Mouse (Mus musculus): ENCODE data around the gene B4galnt2. TPM values are rescaled to one million over a fixed set of nuclear protein-coding genes. Genes with fewer than 3 reads are reported as not detected.
A peak's percentile ranks its signal among the peaks of the same experiment; 100 is the strongest.

The B4galnt2 gene
- polyA plus RNA-seq, 1 experiment from 2014 or later, result 0.11 TPM

DNA sequence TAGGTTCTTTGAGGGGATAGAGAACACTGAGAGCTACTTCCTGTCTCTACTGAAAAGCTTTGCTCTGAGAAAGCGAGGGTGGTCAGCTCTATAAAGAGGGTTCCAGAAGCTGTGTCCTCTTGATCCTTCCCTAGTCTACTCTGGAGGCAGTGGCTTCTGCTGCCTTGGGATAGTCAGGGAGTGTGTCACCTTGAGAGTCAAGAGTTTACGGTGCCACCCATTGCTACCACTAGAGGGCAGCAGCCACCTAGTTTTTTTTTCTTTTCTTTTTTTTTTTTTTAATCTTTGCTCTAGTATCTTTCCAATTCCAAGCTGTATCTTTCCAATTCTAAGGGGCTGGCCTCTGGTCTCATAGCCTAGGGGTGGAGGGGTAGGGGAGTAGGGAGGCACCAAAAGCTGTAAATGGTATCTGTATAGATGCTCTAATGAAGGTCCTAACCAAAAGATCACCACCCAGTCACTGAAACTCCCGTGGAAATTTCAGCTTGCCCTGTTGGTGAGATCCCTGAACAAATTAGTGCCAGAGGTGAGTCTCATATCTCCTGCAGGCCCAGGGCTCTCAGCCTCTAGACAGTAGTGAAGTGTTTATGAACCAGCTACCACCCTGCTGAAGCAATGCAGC lies 87.1 kb downstream of the B4galnt2 start:
- H3K27me3 ChIP-seq (ENCODE audit: low read depth, poor library complexity, severe bottlenecking), result peaks cover 98% of the 10 kb centered on the region
- H3K9me3 ChIP-seq (replicated peaks), result no peaks in the 10 kb centered on the region
- H3K27ac ChIP-seq (replicated peaks), result no peak overlapping the region
- H3K36me3 ChIP-seq, result no peaks in the 10 kb centered on the region
- 18% methylated on average over 3 of the region's 3 CpGs for WGBS
- peak; percentile 54 for DNase-seq (ENCODE audit: low spot score)
- no peak overlapping the region for H3K4me3 ChIP-seq
- H3K4me1 ChIP-seq, result peaks cover 49% of the 10 kb centered on the region

DNA sequence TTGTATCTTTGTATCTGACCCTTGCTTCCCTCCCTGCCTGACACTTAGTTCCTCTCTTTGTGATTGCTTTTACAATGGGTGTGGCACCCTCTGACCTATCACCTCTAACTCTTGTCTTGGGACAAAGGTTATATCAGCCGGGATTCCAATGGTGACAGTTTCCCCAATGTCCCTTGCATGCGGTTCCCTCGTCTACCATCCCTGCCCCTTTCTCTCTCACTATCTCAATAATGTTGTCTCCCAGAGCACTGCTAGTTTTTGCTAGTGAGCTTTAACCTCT lies 87.6 kb downstream of the B4galnt2 start:
- H3K27me3 ChIP-seq (ENCODE audit: low read depth, poor library complexity, severe bottlenecking), result peaks cover 98% of the 10 kb centered on the region
- WGBS, result 23% methylated on average over 3 of the region's 3 CpGs
- no peak overlapping the region for H3K27ac ChIP-seq (replicated peaks)
- DNase-seq (ENCODE audit: low spot score), result no peak
- H3K9me3 ChIP-seq (replicated peaks), result no peaks in the 10 kb centered on the region
- no peak overlapping the region for H3K4me3 ChIP-seq
- peaks cover 44% of the 10 kb centered on the region for H3K4me1 ChIP-seq
- no peaks in the 10 kb centered on the region for H3K36me3 ChIP-seq

DNA sequence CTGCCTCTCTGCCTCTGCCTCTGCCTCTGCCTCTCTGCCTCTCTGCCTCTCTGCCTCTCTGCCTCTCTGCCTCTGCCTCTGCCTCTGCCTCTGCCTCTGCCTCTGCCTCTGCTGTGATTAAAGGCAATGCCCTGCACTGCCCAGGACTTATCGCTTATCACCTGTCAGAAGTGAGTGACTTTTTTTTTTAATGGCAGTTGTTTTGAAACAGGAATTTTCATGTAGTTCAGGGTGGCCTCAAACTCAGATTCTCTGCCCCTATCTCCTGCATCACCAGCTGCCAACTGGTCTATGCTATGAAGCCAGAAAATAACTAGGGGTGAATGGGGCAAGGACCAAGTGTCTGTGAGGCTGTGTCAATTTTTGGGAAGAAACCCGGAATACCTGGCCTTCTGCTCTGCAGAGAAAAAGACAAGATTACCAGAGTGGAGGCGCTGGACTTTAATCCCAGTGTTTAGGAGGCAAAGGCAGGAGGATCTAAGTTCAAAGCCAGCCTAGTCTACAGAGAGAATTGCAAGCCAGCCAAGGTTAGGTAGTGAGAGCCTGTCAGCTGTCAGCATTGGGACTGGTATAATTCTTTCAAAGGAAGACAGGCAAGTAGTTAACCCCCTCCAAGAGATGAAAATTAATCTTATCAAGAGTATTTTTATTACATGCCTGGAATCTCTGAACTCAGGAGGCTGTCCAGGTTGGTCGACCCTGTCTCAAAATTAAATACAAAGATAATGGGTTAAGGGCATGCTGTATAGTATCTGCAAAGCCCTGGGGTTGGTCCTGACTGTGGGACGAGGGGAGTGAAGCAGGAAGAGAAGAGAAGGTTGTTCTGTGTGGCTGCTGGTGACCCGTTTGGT lies 88.1 kb downstream of the B4galnt2 start:
- no peaks in the 10 kb centered on the region for H3K36me3 ChIP-seq
- WGBS, result 55% methylated on average over 6 of the region's 6 CpGs
- H3K9me3 ChIP-seq (replicated peaks), result no peaks in the 10 kb centered on the region
- DNase-seq (ENCODE audit: low spot score), result no peak
- H3K27me3 ChIP-seq (ENCODE audit: low read depth, poor library complexity, severe bottlenecking), result peaks cover 98% of the 10 kb centered on the region
- H3K27ac ChIP-seq (replicated peaks), result no peak overlapping the region
- H3K4me3 ChIP-seq, result no peak overlapping the region
- peaks cover 38% of the 10 kb centered on the region for H3K4me1 ChIP-seq

DNA sequence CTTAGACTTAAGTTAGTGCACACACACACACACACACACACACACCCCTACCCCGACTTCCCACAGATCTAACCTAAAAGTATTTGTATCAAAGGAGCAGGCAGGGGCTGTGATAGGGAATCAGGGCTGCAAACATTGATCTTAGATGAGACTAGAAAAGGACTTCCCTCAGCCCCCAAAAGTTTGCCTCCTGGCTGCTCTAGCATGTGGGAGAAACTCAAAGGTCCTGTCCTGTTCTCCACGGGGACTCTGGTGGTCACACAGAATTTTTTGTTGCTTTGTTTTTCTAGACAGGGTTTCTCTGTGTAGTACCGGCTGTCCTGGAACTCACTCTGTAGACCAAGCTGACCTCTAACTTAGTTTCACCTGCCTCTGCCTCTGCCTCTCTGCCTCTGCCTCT lies 89.1 kb downstream of the B4galnt2 start:
- H3K9me3 ChIP-seq (replicated peaks), result no peaks in the 10 kb centered on the region
- peaks cover 29% of the 10 kb centered on the region for H3K4me1 ChIP-seq
- DNase-seq (ENCODE audit: low spot score), result no peak
- peaks cover 95% of the 10 kb centered on the region for H3K27me3 ChIP-seq (ENCODE audit: low read depth, poor library complexity, severe bottlenecking)
- no peak overlapping the region for H3K4me3 ChIP-seq
- 67% methylated on average over 3 of the region's 3 CpGs for WGBS
- H3K36me3 ChIP-seq, result no peaks in the 10 kb centered on the region
- H3K27ac ChIP-seq (replicated peaks), result no peak overlapping the region

DNA sequence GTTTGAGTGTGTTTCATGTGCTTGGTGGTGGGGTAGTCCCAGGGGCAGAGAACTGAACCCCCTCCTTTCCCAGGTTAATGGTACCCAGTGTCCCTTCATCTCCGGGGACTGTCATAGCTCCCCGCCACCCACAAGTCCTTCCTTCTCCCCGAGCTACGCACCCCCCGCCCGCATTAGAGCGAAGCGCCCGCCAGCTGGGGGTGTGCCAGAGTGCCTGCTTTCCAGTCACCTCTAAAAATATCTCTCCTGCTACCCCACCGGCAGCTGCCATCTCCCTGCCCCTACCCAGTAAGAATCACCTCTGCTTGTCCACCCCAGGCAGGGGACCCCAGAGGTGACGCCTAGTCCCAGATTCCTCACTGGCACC lies 89.8 kb downstream of the B4galnt2 start:
- Histone ChIP-seq H3K9me3 (replicated peaks) (no peaks in the 10 kb centered on the region), H3K4me1 (peaks cover 22% of the 10 kb centered on the region), H3K27ac (replicated peaks) (peak overlapping the region; percentile 85), H3K27me3 (ENCODE audit: low read depth, poor library complexity, severe bottlenecking) (peaks cover 87% of the 10 kb centered on the region), H3K4me3 (peak overlapping the region; percentile 68), H3K36me3 (no peaks in the 10 kb centered on the region)
- no peak for DNase-seq (ENCODE audit: low spot score)
- under 1% methylated on average over 11 of the region's 11 CpGs for WGBS

DNA sequence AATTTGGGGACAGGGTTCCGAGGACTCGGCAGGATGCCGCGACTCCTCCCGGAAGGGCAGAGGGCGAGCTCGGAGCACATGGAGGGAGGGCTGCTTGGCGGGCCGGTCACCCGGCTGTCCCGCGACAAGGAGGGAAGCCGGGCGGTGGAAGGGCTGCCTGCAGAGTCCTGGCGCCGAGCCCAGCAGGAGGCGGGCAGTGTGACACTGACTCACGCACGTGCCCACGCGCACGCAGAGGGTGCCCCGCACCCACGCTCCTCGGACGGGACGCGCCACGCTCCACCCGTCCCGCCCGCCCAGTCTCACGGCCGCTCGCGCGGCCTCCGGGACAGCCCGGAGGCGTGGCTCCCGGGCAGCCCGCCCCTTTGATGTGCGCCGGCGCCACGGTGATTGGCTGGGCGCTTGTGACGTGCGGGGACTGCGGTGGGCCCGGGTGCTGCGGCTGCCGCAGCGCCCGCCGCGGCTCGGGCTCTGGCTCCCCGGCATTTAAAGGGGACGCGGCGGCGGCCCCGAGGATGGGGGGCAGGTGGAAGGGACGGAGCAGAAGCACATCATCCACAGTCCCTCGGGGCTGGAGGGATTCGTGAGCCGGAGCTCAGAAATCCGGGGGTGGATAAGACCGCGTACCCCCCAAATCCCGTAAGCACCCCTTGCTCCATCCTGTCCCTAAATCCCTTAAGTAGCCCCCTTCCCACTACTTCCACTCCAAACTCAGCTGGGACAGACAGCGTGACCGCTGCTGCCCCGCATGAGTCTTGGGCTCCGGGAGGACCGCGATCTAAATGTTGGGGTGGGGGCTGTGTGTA lies 90.4 kb downstream of the B4galnt2 start, which contains the start of gene Phospho1:
Gene Phospho1 (plus strand): TSS at position 429 of the 806 bp plus-strand sequence.
- H3K27me3 ChIP-seq (ENCODE audit: low read depth, poor library complexity, severe bottlenecking), result peaks cover 81% of the 10 kb centered on the region
- WGBS, result under 1% methylated on average over 77 of the region's 78 CpGs
- H3K36me3 ChIP-seq, result no peaks in the 10 kb centered on the region
- peak within 1 kb of the TSS; percentile 68 for H3K4me3 ChIP-seq
- peak; percentile 92 for DNase-seq (ENCODE audit: low spot score)
- peaks cover 22% of the 10 kb centered on the region for H3K4me1 ChIP-seq
- peak within 1 kb of the TSS; percentile 85 for H3K27ac ChIP-seq (replicated peaks)
- H3K9me3 ChIP-seq (replicated peaks), result no peaks in the 10 kb centered on the region

DNA sequence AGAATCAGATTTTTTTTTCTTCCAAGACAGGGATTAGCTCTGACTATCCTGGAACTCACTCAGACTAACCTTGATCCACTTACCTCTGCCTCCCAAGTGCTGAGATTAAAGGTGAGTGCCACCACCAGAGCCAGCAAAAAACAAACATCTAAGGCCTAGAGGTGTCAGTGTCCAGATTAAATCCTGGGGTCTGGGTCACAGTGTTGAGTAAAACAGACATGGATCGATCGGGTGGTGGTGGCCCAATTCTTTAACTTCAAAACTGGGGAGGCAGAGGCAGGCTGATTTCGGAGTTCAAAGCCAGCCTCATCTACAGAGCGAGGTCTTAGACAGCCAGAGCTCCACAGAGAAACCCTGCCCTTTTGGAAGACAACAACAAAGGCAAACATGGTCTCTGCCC lies 92.3 kb downstream of the B4galnt2 start:
- Histone ChIP-seq H3K4me3 (no peak overlapping the region), H3K9me3 (replicated peaks) (no peaks in the 10 kb centered on the region), H3K27me3 (ENCODE audit: low read depth, poor library complexity, severe bottlenecking) (peaks cover 63% of the 10 kb centered on the region), H3K36me3 (no peaks in the 10 kb centered on the region), H3K27ac (replicated peaks) (no peak overlapping the region), H3K4me1 (peaks cover 22% of the 10 kb centered on the region)
- 95% methylated on average over 4 of the region's 4 CpGs for WGBS
- DNase-seq (ENCODE audit: low spot score), result no peak

DNA sequence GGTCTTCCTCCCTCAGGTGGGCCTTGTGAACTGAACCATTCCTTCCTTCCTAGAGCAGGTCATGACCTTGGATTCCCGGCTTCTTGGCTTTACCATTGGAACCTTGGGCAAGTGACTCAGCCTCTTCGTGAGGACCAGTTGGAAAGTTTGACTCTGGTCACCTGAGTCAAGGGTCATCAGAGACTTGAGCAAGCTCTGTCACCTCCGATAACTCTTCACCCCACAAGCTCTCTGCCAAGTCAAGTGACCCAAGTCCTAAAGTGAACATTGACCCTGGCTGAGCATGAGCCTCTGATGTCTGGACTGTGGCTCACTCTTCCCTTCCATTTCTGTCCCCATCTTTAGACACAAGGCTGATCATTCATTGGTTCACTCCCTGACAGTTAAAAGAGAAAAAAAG lies 93.2 kb downstream of the B4galnt2 start:
- no peak overlapping the region for H3K4me3 ChIP-seq
- H3K27ac ChIP-seq (replicated peaks), result no peak overlapping the region
- no peak for DNase-seq (ENCODE audit: low spot score)
- peaks cover 22% of the 10 kb centered on the region for H3K4me1 ChIP-seq
- no peaks in the 10 kb centered on the region for H3K36me3 ChIP-seq
- WGBS, result 89% methylated on average over 3 of the region's 3 CpGs
- H3K9me3 ChIP-seq (replicated peaks), result no peaks in the 10 kb centered on the region
- peaks cover 54% of the 10 kb centered on the region for H3K27me3 ChIP-seq (ENCODE audit: low read depth, poor library complexity, severe bottlenecking)

DNA sequence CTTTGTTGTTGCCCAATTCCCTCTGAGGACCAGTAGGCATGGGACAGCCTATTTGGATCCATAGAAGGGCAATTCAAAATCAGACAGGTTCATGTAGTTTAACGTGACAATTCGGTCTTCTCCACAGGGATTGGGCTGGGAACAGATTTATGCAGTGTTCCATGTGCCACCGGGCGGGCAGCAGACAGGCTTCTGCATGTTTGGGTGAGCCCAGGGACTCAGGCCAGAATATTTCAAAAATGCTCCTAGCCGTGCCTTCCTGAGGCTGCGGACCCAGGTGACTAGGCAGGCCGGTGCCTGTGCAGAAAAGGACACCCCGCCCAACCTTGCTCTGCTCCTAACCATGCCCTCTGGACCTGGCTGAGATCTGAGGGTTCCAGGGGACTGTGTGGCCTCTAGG lies 95.6 kb downstream of the B4galnt2 start:
- DNase-seq (ENCODE audit: low spot score), result no peak
- WGBS, result 88% methylated on average over 8 of the region's 8 CpGs
- no peak overlapping the region for H3K4me3 ChIP-seq

More for the DNA sequence above, 95.6 kb downstream of the B4galnt2 start:
- H3K4me1 ChIP-seq, result peaks cover 12% of the 10 kb centered on the region
- no peak overlapping the region for H3K27ac ChIP-seq (replicated peaks)
- no peaks in the 10 kb centered on the region for H3K36me3 ChIP-seq
- peaks cover 30% of the 10 kb centered on the region for H3K27me3 ChIP-seq (ENCODE audit: low read depth, poor library complexity, severe bottlenecking)
- no peaks in the 10 kb centered on the region for H3K9me3 ChIP-seq (replicated peaks)

Small RNA genes within 50 kb of the gene (microRNA-seq; reads per million reads assigned to microRNA genes)
- gene Mir3063, result 3.9 reads per million, percentile 8 among the genes with 10 or more reads in this experiment

Other genes with a start within 250 kb of the B4galnt2 start
- gene Phb, start 247.9 kb downstream of the B4galnt2 start, polyA plus RNA-seq (2016; fragmentation: Nextera tagmentation; extraction: Ambion mirVana), result 227 and 251 TPM in 2 replicates
- gene Zfp652, start 202.2 kb downstream of the B4galnt2 start, polyA plus RNA-seq (2016; fragmentation: Nextera tagmentation; extraction: Ambion mirVana), result 13.7 and 17.8 TPM in 2 replicates
- gene B130006D01Rik, start 191.3 kb downstream of the B4galnt2 start, polyA plus RNA-seq (2016; fragmentation: Nextera tagmentation; extraction: Ambion mirVana), result 0.93 and 1.4 TPM in 2 replicates
- gene Phospho1, start 90.4 kb downstream of the B4galnt2 start, polyA plus RNA-seq (2016; fragmentation: Nextera tagmentation; extraction: Ambion mirVana), result 0.30 TPM in 1 of 2 replicates, not detected in the other
- gene Gngt2, start 77.7 kb downstream of the B4galnt2 start, polyA plus RNA-seq (2016; fragmentation: Nextera tagmentation; extraction: Ambion mirVana), result 4.4 and 6.1 TPM in 2 replicates
- 3.5 and 3.6 TPM in 2 replicates for gene Abi3, start 72.4 kb downstream of the B4galnt2 start, polyA plus RNA-seq (2016; fragmentation: Nextera tagmentation; extraction: Ambion mirVana)
- gene Igf2bp1, start 91.0 kb upstream of the B4galnt2 start, polyA plus RNA-seq (2016; fragmentation: Nextera tagmentation; extraction: Ambion mirVana), result 176 and 190 TPM in 2 replicates
- gene Gip, start 109.7 kb upstream of the B4galnt2 start, polyA plus RNA-seq (2016; fragmentation: Nextera tagmentation; extraction: Ambion mirVana), result not detected in 2 replicates
- 106 and 110 TPM in 2 replicates for gene Snf8, start 120.0 kb upstream of the B4galnt2 start, polyA plus RNA-seq (2016; fragmentation: Nextera tagmentation; extraction: Ambion mirVana)
- 25.0 and 27.0 TPM in 2 replicates for gene Ube2z, start 150.5 kb upstream of the B4galnt2 start, polyA plus RNA-seq (2016; fragmentation: Nextera tagmentation; extraction: Ambion mirVana)
- 534 and 550 TPM in 2 replicates for gene Atp5g1, start 160.8 kb upstream of the B4galnt2 start, polyA plus RNA-seq (2016; fragmentation: Nextera tagmentation; extraction: Ambion mirVana)
- not detected in 2 replicates for gene Calcoco2, start 197.1 kb upstream of the B4galnt2 start, polyA plus RNA-seq (2016; fragmentation: Nextera tagmentation; extraction: Ambion mirVana)
- gene Ttll6, start 218.9 kb upstream of the B4galnt2 start, polyA plus RNA-seq (2016; fragmentation: Nextera tagmentation; extraction: Ambion mirVana), result not detected in 2 replicates

All from midbrain, embryonic 10.5 days (tissue).